Mouse (Mus musculus) testis, adult 2 months (tissue): Measurements from ENCODE around the gene Zc3h10.

ENCODE experiments used
- CTCF ChIP-seq: fragments of 200-500 bp; IDR thresholded peaks from 2 replicates; pipeline ENCODE4 v1.5.1; 2012; ENCODE audit warnings: low read depth, mild to moderate bottlenecking, inconsistent platforms, low read length, moderate library complexity; ENCODE audit not compliant: control insufficient read depth, insufficient read depth, insufficient replicate concordance
- POLR2A ChIP-seq: fragments of 200-500 bp; IDR thresholded peaks from 2 replicates; pipeline ENCODE4 v1.6.1; 2012; ENCODE audit warnings: low read depth, mild to moderate bottlenecking, inconsistent platforms, low read length, moderate library complexity; ENCODE audit not compliant: control insufficient read depth

DNA sequence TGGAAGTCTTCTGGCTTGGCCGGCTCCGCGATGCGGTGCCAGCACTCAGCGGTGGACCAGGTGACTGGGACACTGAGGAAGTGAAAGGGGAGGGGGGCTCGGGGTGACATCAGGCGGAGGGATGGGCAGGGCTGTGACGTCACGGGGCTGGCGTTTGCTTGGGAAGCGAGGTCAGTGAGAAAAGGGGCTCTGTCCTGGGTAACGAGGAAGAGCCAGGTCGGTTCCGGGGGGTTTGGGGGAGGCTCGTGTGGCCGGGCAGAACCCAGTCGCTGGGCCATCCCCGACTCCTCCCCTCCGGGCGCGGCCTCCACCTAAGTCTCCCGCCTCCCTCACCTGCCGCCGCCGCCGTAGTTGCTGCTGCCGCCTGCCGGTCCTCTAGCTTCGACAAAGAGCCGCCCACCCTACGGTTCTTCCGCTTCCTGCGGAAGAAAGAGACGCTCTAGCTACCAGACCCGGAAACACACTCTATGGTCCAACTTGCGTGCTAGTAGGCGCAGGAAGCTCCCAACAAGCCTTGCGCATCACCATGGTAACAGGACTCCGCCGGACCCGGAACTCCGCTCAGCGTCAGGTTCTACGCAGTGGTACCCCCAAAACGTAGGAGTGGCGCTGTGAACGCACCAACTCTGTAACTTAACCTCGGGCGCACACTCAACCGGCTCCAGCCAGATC lies at the start of gene Zc3h10:
- peak; percentile 67 for TF ChIP-seq POLR2A
- no peak for TF ChIP-seq CTCF
